Mouse (Mus musculus): ENCODE results near the gene Trim72. TPM values are rescaled to one million over a fixed set of nuclear protein-coding genes. Genes with fewer than 3 reads are reported as not detected.

The Trim72 gene
- 0.40 and 1.2 TPM in 2 replicates for polyA plus RNA-seq (2016; fragmentation: Nextera tagmentation; extraction: Ambion mirVana)

DNA sequence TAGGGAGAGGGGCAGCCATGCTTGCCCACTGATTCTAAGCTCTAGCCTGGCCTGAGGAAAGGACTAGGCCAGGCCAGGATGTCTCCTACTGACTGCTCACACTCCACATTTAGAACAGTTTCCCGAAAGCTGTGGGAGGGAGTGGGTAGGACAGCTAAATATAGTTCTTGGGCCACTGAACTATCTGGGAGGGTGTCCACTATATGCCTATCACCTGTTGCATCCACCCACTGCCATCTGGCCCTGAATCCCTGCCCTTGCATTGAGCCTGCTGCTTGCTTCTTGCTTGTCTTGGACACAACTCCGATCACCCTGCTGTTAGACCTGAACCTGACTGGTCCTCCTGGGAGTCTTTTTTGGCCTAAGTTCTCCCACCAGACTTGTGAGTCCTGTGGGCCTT, at the start of gene Trim72:
Trim72 (plus strand) TSS at position 262 of the 400 bp plus-strand sequence.
- peaks cover 37% of the 10 kb centered on the region for H3K27me3 ChIP-seq (ENCODE audit: insufficient read depth, poor library complexity, severe bottlenecking)
- peak within 1 kb of the TSS; percentile 46 for H3K4me3 ChIP-seq
- peak within 1 kb of the TSS; percentile 60 for H3K27ac ChIP-seq
- no peaks in the 10 kb centered on the region for H3K9me3 ChIP-seq
- WGBS: 61% methylated on average over 2 of the region's 2 CpGs
- no peaks in the 10 kb centered on the region for H3K36me3 ChIP-seq
- no peak for DNase-seq (ENCODE audit: low spot score)
- H3K4me1 ChIP-seq: peaks cover 28% of the 10 kb centered on the region

DNA sequence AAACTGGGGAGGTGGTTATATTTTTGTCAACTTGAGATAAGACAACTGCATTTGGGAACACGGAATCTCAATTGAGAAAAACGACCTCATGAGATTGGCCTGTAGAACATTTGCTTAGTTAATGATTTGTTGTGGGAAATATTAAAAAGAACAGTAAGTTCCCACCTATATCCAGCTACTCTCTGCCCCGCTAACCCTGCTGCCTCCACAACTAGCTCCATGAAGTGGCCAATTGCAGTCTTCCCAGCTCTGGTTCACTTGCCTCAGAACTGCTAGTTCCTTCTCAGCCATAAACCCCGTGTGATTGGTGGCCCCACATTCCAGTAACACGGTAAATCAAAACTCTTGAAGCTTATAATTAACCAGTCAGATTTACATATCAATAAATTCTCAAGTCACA, 44.4 kb upstream of the Trim72 start:
- H3K4me3 ChIP-seq: no peak overlapping the region
- DNase-seq (ENCODE audit: low spot score): no peak
- H3K27me3 ChIP-seq (ENCODE audit: insufficient read depth, poor library complexity, severe bottlenecking): no peaks in the 10 kb centered on the region
- no peaks in the 10 kb centered on the region for H3K36me3 ChIP-seq
- no peak overlapping the region for H3K27ac ChIP-seq
- H3K4me1 ChIP-seq: no peaks in the 10 kb centered on the region
- 57% methylated on average over 5 of the region's 5 CpGs for WGBS
- no peaks in the 10 kb centered on the region for H3K9me3 ChIP-seq

DNA sequence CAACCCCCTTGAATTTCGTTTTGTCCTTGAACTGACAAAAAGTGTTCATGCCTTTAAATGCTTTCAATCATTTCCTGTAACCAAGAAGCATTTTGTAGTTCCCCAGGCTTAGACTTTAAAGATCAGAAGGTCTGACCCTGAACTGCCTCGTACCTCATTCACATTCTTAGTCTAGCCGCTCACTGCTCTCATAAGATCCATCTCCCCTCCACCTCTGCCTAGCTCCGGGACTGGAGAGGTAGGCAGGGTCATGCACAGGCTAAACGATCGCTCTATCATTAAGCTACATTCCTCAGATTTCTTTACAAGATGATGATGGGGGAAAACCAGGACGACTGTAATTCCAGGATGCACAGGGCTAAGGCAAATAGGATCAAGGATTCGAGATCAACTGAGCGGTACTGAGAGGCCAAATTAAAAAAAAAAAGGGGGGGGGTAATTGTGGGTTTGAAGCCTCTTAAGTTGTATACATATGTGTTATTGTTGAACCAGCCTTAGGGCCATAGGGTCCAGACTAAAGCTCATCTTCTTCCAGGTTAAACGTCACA, 37.3 kb upstream of the Trim72 start:
- peaks cover 24% of the 10 kb centered on the region for H3K36me3 ChIP-seq
- H3K9me3 ChIP-seq: no peaks in the 10 kb centered on the region
- H3K27ac ChIP-seq: peak overlapping the region; percentile 100
- no peak for DNase-seq (ENCODE audit: low spot score)
- peaks cover 13% of the 10 kb centered on the region; the same call in 1 of the 2 replicates for H3K4me1 ChIP-seq
- no peaks in the 10 kb centered on the region for H3K27me3 ChIP-seq (ENCODE audit: insufficient read depth, poor library complexity, severe bottlenecking)
- H3K4me3 ChIP-seq: peak overlapping the region; percentile 99
- WGBS: 17% methylated on average over 10 of the region's 10 CpGs

DNA sequence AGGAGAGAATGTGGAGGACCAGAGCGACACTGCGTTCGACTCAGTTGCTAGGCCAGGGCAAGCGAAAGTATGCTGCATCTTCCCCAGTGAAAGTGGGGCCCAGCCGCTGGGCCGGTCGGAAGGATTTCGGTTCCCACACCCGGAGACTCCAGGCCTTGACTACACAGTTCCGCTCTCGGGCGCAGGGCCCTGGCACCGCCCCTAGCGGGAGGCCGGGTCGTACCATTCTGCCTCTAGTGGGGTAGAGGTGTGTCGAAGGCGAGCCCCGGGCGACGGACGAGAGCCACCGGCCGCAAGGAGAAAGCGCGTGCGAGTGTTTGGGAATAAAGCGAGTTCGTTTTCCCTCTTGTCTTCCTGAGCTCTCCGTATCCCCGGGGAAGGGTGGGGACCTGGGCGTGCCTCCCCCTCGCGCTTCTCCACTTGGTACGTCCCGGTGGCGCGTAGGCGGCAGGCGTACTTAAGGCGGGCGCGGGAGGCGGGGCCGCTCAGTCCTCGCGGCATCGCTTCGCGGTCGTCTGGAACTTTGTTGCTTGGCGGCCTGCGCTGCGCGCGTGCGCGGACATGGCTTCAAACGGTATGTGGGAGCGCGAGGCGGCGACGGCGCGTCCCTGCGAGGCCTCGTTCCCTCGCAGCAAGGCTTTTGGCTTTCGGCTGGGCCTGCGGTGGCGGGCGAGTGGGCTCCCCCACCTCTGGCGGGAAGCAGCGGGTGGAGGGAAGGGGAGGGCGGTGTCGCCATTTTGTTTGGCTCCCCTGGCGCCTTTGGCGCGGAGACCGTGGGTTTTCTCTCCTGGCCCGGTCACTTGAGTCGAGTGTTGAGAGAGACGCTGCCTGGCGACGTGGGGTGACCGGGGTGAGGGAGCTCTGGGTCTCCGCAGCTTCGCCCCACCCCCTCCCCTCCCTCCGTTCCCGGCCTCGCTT, 36.5 kb upstream of the Trim72 start, which contains the start of gene Fus:
Fus (plus strand) TSS at position 454 of the 918 bp plus-strand sequence.
- DNase-seq (ENCODE audit: low spot score): peak; percentile 94
- peaks cover 13% of the 10 kb centered on the region; the same call in 1 of the 2 replicates for H3K4me1 ChIP-seq
- no peaks in the 10 kb centered on the region for H3K9me3 ChIP-seq
- H3K27ac ChIP-seq: peak within 1 kb of the TSS; percentile 100
- peak within 1 kb of the TSS; percentile 99 for H3K4me3 ChIP-seq
- no peaks in the 10 kb centered on the region for H3K27me3 ChIP-seq (ENCODE audit: insufficient read depth, poor library complexity, severe bottlenecking)
- WGBS: under 1% methylated on average over 92 of the region's 92 CpGs
- peaks cover 32% of the 10 kb centered on the region for H3K36me3 ChIP-seq

DNA sequence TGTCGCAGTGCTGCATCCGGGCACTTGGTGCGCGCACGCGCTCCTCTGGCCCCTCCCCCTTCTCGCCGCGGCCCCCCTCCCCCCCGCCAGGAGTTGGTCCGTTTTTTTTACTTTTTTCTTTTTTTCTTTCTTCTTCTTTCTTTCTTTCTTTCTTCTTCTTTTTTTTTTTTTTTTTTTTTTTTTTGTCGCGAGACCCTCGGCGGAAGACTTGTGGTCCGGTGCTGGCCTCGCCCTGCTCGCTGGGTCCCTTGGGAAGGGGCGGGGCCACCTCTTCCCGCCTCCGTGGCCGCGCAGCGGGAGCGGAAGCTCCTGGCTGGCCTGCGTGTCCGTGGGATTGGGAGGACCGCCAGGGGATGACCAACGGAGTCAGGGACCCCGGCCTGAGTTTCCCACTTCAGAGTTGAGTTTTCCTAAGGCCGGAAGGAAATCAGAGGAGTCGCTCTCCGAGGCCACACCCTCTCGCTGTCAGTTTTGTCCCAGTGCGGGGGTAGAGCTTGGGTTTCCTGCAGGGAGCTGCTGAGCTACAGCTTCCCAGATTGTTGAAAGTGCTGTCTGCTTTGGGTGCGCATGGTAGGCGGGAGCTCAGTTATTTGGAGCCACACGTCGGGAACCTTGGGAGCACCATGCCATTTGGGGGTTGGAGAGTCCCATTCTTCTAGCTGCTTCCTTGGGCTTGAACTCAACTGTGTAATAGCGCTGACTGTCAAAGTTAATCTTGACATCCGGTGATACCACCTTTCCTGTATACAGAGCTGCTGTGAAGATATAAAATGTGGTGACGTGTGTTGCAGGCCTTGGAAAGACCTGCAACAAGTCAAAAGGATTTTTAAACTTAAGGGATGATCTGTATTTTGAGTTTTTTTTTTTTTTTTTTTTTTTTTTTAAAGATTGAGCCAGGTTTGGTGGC, 35.6 kb upstream of the Trim72 start:
- Histone ChIP-seq H3K27ac (peak overlapping the region; percentile 100), H3K9me3 (no peaks in the 10 kb centered on the region), H3K36me3 (peaks cover 42% of the 10 kb centered on the region), H3K4me3 (peak overlapping the region; percentile 99), H3K4me1 (peaks cover 13% of the 10 kb centered on the region; the same call in 1 of the 2 replicates), H3K27me3 (ENCODE audit: insufficient read depth, poor library complexity, severe bottlenecking) (no peaks in the 10 kb centered on the region)
- WGBS: 1% methylated on average over 42 of the region's 42 CpGs
- peak; percentile 89 for DNase-seq (ENCODE audit: low spot score)

DNA sequence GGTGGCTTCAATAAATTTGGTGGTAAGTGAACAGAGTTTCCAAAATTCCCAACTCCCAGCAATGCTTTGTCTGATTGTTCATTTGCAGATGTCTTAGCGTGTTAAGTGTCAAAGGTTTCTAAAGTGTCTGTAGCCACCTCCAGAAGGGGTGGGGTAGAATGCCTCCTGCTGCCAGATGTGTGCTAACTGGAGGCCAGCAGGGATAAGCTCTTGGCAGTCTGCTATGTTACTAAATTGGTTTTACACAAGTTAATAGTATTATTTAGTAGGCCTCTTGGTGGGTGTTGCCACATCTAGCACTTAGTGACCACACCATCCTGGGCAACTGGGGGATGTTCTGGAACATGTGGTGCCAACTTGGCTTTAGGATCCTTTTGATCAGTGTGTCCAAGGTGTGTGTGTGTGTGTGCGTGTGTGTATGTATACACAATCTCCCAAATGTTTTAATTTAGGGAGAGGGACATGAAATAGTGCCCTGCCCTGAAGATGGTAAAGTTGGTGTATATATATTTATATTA, 29.3 kb upstream of the Trim72 start:
- 94% methylated on average over 2 of the region's 2 CpGs for WGBS
- Histone ChIP-seq H3K27ac (no peak overlapping the region), H3K4me3 (no peak overlapping the region), H3K4me1 (0 out of 2 replicates have a peak, but pooled peaks cover 2% of the 10 kb centered on the region), H3K36me3 (peaks cover 100% of the 10 kb centered on the region), H3K27me3 (ENCODE audit: insufficient read depth, poor library complexity, severe bottlenecking) (no peaks in the 10 kb centered on the region), H3K9me3 (no peaks in the 10 kb centered on the region)
- DNase-seq (ENCODE audit: low spot score): no peak

DNA sequence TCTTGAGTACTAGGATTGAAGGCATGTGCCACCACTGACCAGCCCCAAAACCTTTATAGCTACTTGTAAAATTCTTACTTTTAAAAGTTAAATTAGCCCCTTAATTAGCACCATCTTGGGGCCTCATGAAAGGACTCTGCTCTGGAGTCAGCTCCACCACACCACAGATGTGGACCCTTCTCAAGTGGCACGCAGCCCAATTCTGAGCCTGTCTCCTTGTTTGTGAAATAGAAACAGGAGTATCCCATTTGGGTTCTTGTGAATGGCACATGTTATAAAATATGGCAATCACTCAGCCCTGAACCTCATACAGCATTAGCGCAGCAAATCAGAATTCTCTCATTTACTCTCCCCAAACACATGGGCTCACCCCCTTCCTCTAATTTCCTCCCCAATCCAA, 24.9 kb upstream of the Trim72 start:
- peaks cover 100% of the 10 kb centered on the region for H3K36me3 ChIP-seq
- 99% methylated on average over 2 of the region's 2 CpGs for WGBS
- H3K4me3 ChIP-seq: no peak overlapping the region
- H3K27me3 ChIP-seq (ENCODE audit: insufficient read depth, poor library complexity, severe bottlenecking): no peaks in the 10 kb centered on the region
- peak; percentile 58 for DNase-seq (ENCODE audit: low spot score)
- H3K4me1 ChIP-seq: no peaks in the 10 kb centered on the region
- H3K9me3 ChIP-seq: no peaks in the 10 kb centered on the region
- no peak overlapping the region for H3K27ac ChIP-seq

DNA sequence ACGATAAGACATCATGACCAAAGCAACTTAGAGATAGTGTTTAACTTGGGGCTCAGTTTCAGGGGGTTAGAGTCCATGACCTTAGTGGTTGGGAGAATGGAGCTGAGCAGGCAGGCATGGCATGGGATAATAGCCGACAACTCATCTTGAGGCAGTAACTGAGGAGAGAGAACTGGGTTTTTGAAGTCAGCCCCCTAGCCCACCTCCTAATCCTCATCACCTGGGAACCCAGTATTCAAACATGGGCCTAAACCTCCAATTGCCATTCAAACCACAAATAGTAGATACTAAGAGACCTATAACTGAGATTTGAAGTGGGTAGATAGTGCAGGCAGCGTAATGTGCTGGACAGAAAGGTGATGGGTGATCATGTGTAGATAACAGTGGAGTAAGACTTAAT, 23.1 kb upstream of the Trim72 start:
- WGBS: 95% methylated on average over 3 of the region's 3 CpGs
- Histone ChIP-seq H3K36me3 (peaks cover 100% of the 10 kb centered on the region), H3K4me1 (no peaks in the 10 kb centered on the region), H3K9me3 (no peaks in the 10 kb centered on the region), H3K4me3 (no peak overlapping the region), H3K27ac (no peak overlapping the region), H3K27me3 (ENCODE audit: insufficient read depth, poor library complexity, severe bottlenecking) (no peaks in the 10 kb centered on the region)
- peak; percentile 53 for DNase-seq (ENCODE audit: low spot score)

DNA sequence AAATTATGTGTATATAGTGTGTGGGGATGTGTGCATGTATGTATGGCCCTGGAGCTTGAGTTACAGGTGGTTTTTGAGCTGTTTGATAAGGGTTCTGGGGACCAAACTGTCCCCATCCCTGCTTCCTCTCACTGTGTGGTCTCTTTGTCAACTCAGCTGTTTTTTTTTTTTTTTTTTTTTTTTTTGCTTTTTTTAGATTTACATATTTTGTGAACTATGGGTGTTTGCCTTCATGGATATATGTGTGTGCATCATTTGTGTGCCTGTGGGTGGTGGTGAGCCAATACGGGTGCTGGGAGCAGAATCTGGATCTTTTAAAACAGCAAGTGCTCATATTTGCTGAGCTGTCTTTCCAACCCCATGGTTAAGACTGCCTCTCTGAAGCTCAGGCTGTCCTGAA, 14.8 kb upstream of the Trim72 start:
- H3K27me3 ChIP-seq (ENCODE audit: insufficient read depth, poor library complexity, severe bottlenecking): no peaks in the 10 kb centered on the region
- H3K36me3 ChIP-seq: peaks cover 68% of the 10 kb centered on the region
- WGBS: 88% methylated on average over 1 of the region's 1 CpGs
- no peak overlapping the region for H3K27ac ChIP-seq
- no peak overlapping the region for H3K4me3 ChIP-seq
- no peaks in the 10 kb centered on the region for H3K9me3 ChIP-seq
- no peak for DNase-seq (ENCODE audit: low spot score)
- peaks cover 20% of the 10 kb centered on the region for H3K4me1 ChIP-seq

DNA sequence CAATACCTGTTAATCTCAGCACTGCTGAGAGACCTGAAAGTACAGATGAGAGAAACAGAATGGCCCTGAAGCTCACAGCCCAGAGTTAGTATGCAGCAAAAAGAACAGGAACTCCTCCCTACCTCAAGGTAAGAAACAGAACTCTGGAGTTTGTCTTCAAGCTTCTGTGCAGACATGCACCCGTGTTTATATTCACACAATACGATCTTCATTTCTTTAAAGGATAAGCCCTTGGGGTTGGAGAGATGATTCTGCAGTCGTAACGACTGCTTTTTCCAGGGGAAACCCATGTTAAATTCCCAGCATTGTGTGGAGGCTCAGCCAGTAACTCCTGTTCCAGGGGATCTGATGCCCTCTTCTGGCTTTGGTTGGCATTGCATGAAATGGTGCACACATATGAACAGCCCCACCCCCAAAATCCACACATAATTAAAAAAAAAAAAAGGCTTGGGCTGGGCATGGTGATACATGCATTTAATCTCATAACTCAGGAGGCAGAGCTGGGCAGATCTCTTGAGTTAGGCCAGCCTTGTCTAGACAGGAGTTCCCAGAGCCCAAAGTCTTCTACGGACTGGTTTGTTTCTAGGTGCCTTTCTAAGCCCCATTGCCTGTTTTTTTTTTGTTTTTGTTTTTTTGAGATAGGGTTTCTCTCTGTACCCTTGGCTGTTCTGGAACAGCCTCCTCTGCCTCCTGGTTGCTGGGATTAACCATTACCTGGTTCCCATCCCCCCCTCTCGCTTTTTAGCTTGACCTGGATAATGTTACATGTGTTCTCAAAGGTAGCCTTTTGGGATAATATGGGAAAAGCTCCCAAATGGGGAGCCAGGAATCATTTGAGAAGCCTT, 11.9 kb upstream of the Trim72 start:
- DNase-seq (ENCODE audit: low spot score): peak; percentile 74
- no peak overlapping the region for H3K4me3 ChIP-seq
- 51% methylated on average over 6 of the region's 6 CpGs for WGBS
- no peaks in the 10 kb centered on the region for H3K9me3 ChIP-seq
- H3K36me3 ChIP-seq: peaks cover 38% of the 10 kb centered on the region
- H3K27me3 ChIP-seq (ENCODE audit: insufficient read depth, poor library complexity, severe bottlenecking): no peaks in the 10 kb centered on the region
- H3K27ac ChIP-seq: no peak overlapping the region
- H3K4me1 ChIP-seq: peaks cover 22% of the 10 kb centered on the region

DNA sequence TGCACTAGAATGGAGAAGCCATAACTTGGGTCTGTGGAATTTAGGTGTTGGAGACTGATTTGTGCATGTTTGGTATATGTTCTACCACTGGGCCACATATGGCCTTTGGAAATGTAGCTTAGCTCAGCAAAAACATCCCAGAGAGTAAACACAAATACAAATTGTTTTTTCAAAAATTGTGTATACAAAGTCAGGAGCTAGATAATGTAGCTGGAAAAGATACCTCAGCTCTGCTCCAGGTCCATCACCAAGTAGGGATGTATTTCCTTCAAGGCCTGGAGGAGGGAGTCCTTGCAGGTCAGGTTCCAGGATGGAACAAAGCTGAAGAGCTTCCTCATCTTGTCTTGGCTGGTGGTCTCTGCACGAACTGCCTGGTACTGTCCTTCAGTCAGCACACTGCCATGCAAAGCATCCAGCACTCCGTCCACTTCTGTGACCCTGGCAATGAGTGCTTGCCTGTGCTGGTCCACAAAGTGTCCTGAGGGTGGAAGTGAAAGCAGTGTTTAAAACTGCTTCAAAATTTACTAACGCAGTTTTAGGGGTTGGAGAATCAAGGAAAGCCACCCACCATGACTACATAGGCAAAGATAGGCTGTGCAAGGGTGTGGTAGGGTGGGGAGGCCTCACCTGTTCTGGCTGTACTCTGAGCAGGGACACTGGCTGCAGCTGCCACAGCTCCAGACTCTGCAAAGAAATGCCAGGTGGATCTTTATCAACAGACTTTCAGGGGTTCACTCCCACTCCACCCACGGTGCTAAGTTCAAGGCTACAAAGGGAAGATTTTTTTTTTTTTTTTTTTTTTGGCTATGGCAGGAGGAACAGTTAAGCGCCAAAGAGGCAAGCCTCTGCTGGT, 11.0 kb upstream of the Trim72 start:
- H3K4me1 ChIP-seq: peaks cover 22% of the 10 kb centered on the region
- H3K36me3 ChIP-seq: peaks cover 30% of the 10 kb centered on the region
- peak overlapping the region; percentile 77; the same call in 1 of the 2 replicates for H3K27ac ChIP-seq
- peak overlapping the region; percentile 57 for H3K4me3 ChIP-seq
- 43% methylated on average over 5 of the region's 5 CpGs for WGBS
- H3K9me3 ChIP-seq: no peaks in the 10 kb centered on the region
- no peaks in the 10 kb centered on the region for H3K27me3 ChIP-seq (ENCODE audit: insufficient read depth, poor library complexity, severe bottlenecking)
- no peak for DNase-seq (ENCODE audit: low spot score)

Data from heart, embryonic 10.5 days (tissue).